9 mouse cellular contexts compared by ENCODE assay signal in genomic region chr7:75609456-75610262, GRCm38 (mm10).
DNase-seq lines count a peak whose midpoint lies in the region; ATAC-seq and TF ChIP-seq lines count a peak whose summit lies in the region.
"Had no signal": no experiment of that assay in that cellular context is flagged by ENCODE, and none has a peak within 500 bp of the region (broad histone marks: within the 10 kb centered on the region; RNA-seq: fewer than 3 reads in every experiment).

No protein-coding gene starts in this region.

- no peak for TF ChIP-seq POLR2A in heart, adult 2 months (IDR thresholded peaks at IDR 0.05; ENCODE audit: insufficient read depth, low read depth, low read length)

- no peak overlapping the region for H3K4me2 ChIP-seq in midbrain, embryonic 14.5 days (ENCODE audit: low read length)
- peak overlapping the region; percentile 6; the same call in 1 of the 2 replicates for H3K4me2 ChIP-seq in kidney, postnatal 0 days (ENCODE audit: low read length)
- H3K4me2 ChIP-seq: lung, embryonic 15.5 days had no signal

- H3K9ac ChIP-seq in midbrain, embryonic 14.5 days (replicated peaks; ENCODE audit: low read length), result no peak overlapping the region
- H3K9ac ChIP-seq in heart, adult 2 months (ENCODE audit: low read depth, low read length), result peak overlapping the region; percentile 28
- no peak overlapping the region for H3K9ac ChIP-seq in kidney, postnatal 0 days (ENCODE audit: low read depth, low read length)
- H3K9ac ChIP-seq: lung, embryonic 15.5 days had no signal

- TF ChIP-seq EP300 in heart, adult 2 months (IDR thresholded peaks at IDR 0.05; ENCODE audit: insufficient read depth, low read depth, low read length), result peak; percentile 69; the same call in 1 of the 2 replicates

- H3K27me3 ChIP-seq in midbrain, embryonic 14.5 days (ENCODE audit: control insufficient read depth, insufficient read depth, low read length), result no peaks in the 10 kb centered on the region
- no peaks in the 10 kb centered on the region for H3K27me3 ChIP-seq in midbrain, embryonic 10.5 days (ENCODE audit: low read depth, poor library complexity, severe bottlenecking)
- no peaks in the 10 kb centered on the region for H3K27me3 ChIP-seq in heart, adult 2 months (ENCODE audit: control insufficient read depth, insufficient read depth, low read length)
- H3K27me3 ChIP-seq in kidney, postnatal 0 days (ENCODE audit: insufficient read depth, low read length), result no peaks in the 10 kb centered on the region
- H3K27me3 ChIP-seq: lung, embryonic 15.5 days had no signal

- intact Hi-C loops in heart, adult 2 months (cut with DNase I), result loop anchor here (2.0 to 5.0 kb wide), 2 partner anchors 33 to 212 kb away; no protein-coding TSS in a partner anchor

- ATAC-seq in midbrain, embryonic 14.5 days (ENCODE audit: low FRiP score, low TSS enrichment), result no peak
- peak; percentile 93 for ATAC-seq in kidney, postnatal 0 days (replicated peaks; ENCODE audit: low FRiP score, low read depth)
- ATAC-seq in megakaryocyte-erythroid progenitor cell, adult 5-6 weeks (replicated peaks; ENCODE audit: low FRiP score, low TSS enrichment, poor library complexity, severe bottlenecking), result peak; percentile 54

- H3K9me3 ChIP-seq in midbrain, embryonic 14.5 days (ENCODE audit: control insufficient read depth, low read length), result no peaks in the 10 kb centered on the region
- no peaks in the 10 kb centered on the region for H3K9me3 ChIP-seq in midbrain, embryonic 10.5 days (replicated peaks)
- no peaks in the 10 kb centered on the region for H3K9me3 ChIP-seq in kidney, postnatal 0 days (replicated peaks; ENCODE audit: low read length)
- H3K9me3 ChIP-seq: lung, embryonic 15.5 days had no signal

- 87% methylated on average over 14 of the region's 14 CpGs for WGBS in midbrain, embryonic 14.5 days
- WGBS in midbrain, embryonic 10.5 days, result 85% methylated on average over 14 of the region's 14 CpGs
- 57% methylated on average over 14 of the region's 14 CpGs for WGBS in heart, adult 2 months
- WGBS in kidney, postnatal 0 days, result 80% methylated on average over 14 of the region's 14 CpGs

- H3K4me1 ChIP-seq in midbrain, embryonic 14.5 days (ENCODE audit: control insufficient read depth, insufficient read depth, low read length), result no peaks in the 10 kb centered on the region
- H3K4me1 ChIP-seq in midbrain, embryonic 10.5 days, result no peaks in the 10 kb centered on the region
- H3K4me1 ChIP-seq in heart, adult 2 months (ENCODE audit: control insufficient read depth, insufficient read depth, low read length), result peaks cover 24% of the 10 kb centered on the region
- H3K4me1 ChIP-seq in kidney, postnatal 0 days (replicated peaks; ENCODE audit: insufficient read depth, low read length), result no peaks in the 10 kb centered on the region

- H3K4me3 ChIP-seq in midbrain, embryonic 14.5 days (replicated peaks; ENCODE audit: low read depth, low read length), result no peak overlapping the region
- no peak overlapping the region for H3K4me3 ChIP-seq in midbrain, embryonic 10.5 days
- H3K4me3 ChIP-seq in heart, adult 2 months, result peak overlapping the region; percentile 4; the same call in 1 of the 2 replicates
- no peak overlapping the region for H3K4me3 ChIP-seq in kidney, postnatal 0 days (replicated peaks; ENCODE audit: low read depth, low read length)
- H3K4me3 ChIP-seq: lung, embryonic 15.5 days had no signal

- TF ChIP-seq CTCF in heart, adult 2 months (IDR thresholded peaks at IDR 0.05), result peak; percentile 76
- peak; percentile 68 for TF ChIP-seq CTCF in kidney, postnatal 0 days (IDR thresholded peaks at IDR 0.05; ENCODE audit: low read depth)

- DNase-seq in midbrain, embryonic 14.5 days, result peak; percentile 25
- no peak for DNase-seq in midbrain, embryonic 10.5 days (ENCODE audit: low spot score)
- peak; percentile 59 to 71 for DNase-seq in heart, adult 2 months
- DNase-seq in kidney, postnatal 0 days (ENCODE audit: low spot score), result peak; percentile 55
- no peak for DNase-seq in ovary, postnatal 10 days (ENCODE audit: low spot score)
- no peak for DNase-seq in right cerebral cortex, postnatal 25 days
- DNase-seq in embryo, embryonic 11 days, result no peak

- H3K36me3 ChIP-seq in midbrain, embryonic 14.5 days (ENCODE audit: control insufficient read depth, insufficient read depth, low read length), result peaks cover 15% of the 10 kb centered on the region; the same call in 1 of the 2 replicates
- peaks cover 41% of the 10 kb centered on the region for H3K36me3 ChIP-seq in midbrain, embryonic 10.5 days
- H3K36me3 ChIP-seq in heart, adult 2 months (ENCODE audit: control insufficient read depth, insufficient read depth, low read length), result peaks cover 28% of the 10 kb centered on the region
- peaks cover 18% of the 10 kb centered on the region; the same call in 1 of the 2 replicates for H3K36me3 ChIP-seq in kidney, postnatal 0 days (ENCODE audit: insufficient read depth, low read length)

- H3K27ac ChIP-seq in midbrain, embryonic 14.5 days (replicated peaks; ENCODE audit: low read depth, low read length), result no peak overlapping the region
- H3K27ac ChIP-seq in midbrain, embryonic 10.5 days (replicated peaks), result no peak overlapping the region
- peak overlapping the region; percentile 92 for H3K27ac ChIP-seq in heart, adult 2 months
- peak overlapping the region; percentile 39 for H3K27ac ChIP-seq in kidney, postnatal 0 days
- H3K27ac ChIP-seq: lung, embryonic 15.5 days had no signal

- H3K79me2 ChIP-seq in heart, adult 2 months (replicated peaks; ENCODE audit: control insufficient read depth, insufficient read depth, low read length), result peaks cover 2% of the 10 kb centered on the region; the same call in 1 of the 2 replicates

Comparison
In these comparisons a context has a peak if more than half of its experiments do, and no peak if none do; other contexts are left out.
1. DNase-seq: peak in midbrain, embryonic 14.5 days (single experiment), heart, adult 2 months (2 of 2) and kidney, postnatal 0 days (single experiment); none in midbrain, embryonic 10.5 days (single experiment), ovary, postnatal 10 days (single experiment), right cerebral cortex, postnatal 25 days (single experiment) and embryo, embryonic 11 days (single experiment).
2. H3K27ac ChIP-seq: peak in heart, adult 2 months (single experiment) and kidney, postnatal 0 days (single experiment); none in midbrain, embryonic 14.5 days (single experiment) and midbrain, embryonic 10.5 days (single experiment).